Mouse (Mus musculus): ENCODE results near the gene Nsdhl.

DNA sequence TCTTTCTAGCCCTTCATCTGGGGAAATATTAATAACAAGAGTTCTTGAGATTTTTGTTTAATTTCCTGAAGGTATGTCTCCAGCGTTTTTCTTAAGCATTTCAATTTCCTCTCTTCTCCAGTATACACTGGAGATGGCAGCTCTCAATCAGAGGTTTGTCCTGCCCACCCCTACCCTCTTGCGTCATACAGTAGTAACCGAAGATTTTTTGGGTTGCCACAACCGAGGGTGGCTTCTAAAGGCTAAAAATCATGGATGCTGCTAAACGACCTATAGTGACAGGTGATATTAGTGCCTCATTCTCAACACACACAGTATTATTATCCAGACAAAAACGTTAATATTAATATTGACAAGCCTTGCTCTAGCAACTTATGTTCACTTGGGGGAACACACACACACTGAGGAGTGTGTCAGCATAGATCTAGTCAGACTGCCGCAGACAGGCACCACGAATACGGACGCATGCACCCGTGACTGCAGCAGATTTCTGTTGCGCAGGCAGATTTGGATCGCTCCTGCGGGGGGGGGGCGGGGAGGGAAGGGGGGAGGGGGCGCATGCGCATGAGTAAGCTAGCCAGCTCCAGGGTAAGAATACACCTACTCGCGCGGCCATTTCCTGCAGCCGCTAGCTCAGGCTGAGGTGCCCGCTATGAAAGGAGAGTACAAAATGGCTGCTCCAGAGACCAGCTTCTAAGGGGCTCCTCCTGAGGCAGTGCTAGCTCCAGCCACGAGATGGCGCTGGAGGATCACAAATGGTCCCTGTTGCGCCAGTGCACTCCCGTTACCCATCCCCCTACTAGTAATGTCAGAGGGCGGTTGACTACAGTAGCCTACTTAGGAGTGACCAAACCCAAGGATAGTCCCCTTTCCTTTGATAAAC is 89.5 kb downstream of the Nsdhl start:
- TF ChIP-seq ETS1 (IDR thresholded peaks at IDR 0.05; ENCODE audit: low read depth, low read length) (0 out of 2 replicates have a peak, but pooled peaks have one; percentile 30), GATA1 (IDR thresholded peaks at IDR 0.05; ENCODE audit: low read depth, low read length) (no peak), POLR2A (IDR thresholded peaks at IDR 0.05; ENCODE audit: control insufficient read depth in 1 of 2, insufficient read depth in 1 of 2, low read depth in 1 of 2, low read length in 2 of 2, poor library complexity in 1 of 2) (peak in 1 of 2 experiments; percentile 48; a peak in 1 of 4 replicates), JUND (IDR thresholded peaks at IDR 0.05; ENCODE audit: low read depth, low read length) (no peak), MAX (IDR thresholded peaks at IDR 0.05; ENCODE audit: low read length) (peak; percentile 24; the same call in 1 of the 2 replicates), KAT2A (conservative IDR thresholded peaks at IDR 0.05; ENCODE audit: low read depth, low read length) (no peak), POLR2AphosphoS5 (IDR thresholded peaks at IDR 0.05; ENCODE audit: borderline replicate concordance, low read depth, low read length) (no peak), CTCF (IDR thresholded peaks at IDR 0.05 in 2 of 3, conservative IDR thresholded peaks at IDR 0.05 in 1 of 3; ENCODE audit: control insufficient read depth in 1 of 3, insufficient read depth in 1 of 3, low read depth in 2 of 3, low read length in 3 of 3, poor library complexity in 1 of 3, severe bottlenecking in 1 of 3) (peak; percentile 63 to 95 (median 89)), SIN3A (IDR thresholded peaks at IDR 0.05; ENCODE audit: low read length) (peak; percentile 54; the same call in 1 of the 2 replicates), ZNF384 (IDR thresholded peaks at IDR 0.05; ENCODE audit: low read depth, low read length) (0 out of 2 replicates have a peak, but pooled peaks have one; percentile 23)

All from MEL (cell line).